Mouse (Mus musculus): ENCODE measurements around the gene Prkar2b. TPM values are rescaled to one million over a fixed set of nuclear protein-coding genes. Genes with fewer than 3 reads are reported as not detected.

The Prkar2b gene
- polyA plus RNA-seq, 1 experiment: 10.9 TPM

GRCm38 (mm10) chr12:32007646-32008045 lies 53.5 kb downstream of the Prkar2b start:
- TF ChIP-seq POLR2A (IDR thresholded peaks at IDR 0.05; ENCODE audit: control insufficient read depth, extremely low read depth, insufficient read depth, low read length, poor library complexity): no peak
- no peak for TF ChIP-seq CTCF (IDR thresholded peaks at IDR 0.05; ENCODE audit: borderline replicate concordance, control insufficient read depth, extremely low read depth, insufficient read depth, low read length, poor library complexity)
- DNase-seq: no peak
- no peak overlapping the region for H3K27ac ChIP-seq (ENCODE audit: control insufficient read depth, insufficient read depth, low read length)
- 91% methylated on average over 4 of the region's 4 CpGs for WGBS
- H3K36me3 ChIP-seq (ENCODE audit: control insufficient read depth, insufficient read depth, low read length): no peaks in the 10 kb centered on the region
- no peaks in the 10 kb centered on the region for H3K27me3 ChIP-seq (ENCODE audit: control insufficient read depth, insufficient read depth, low read length)
- peaks cover 27% of the 10 kb centered on the region for H3K4me1 ChIP-seq (replicated peaks; ENCODE audit: control insufficient read depth, insufficient read depth, low read length)
- no peak overlapping the region for H3K4me3 ChIP-seq (ENCODE audit: control insufficient read depth, insufficient read depth, low read length)

- no peaks in the 10 kb centered on the region for H3K27me3 ChIP-seq (ENCODE audit: control insufficient read depth, insufficient read depth, low read length)
- TF ChIP-seq POLR2A (IDR thresholded peaks at IDR 0.05; ENCODE audit: control insufficient read depth, extremely low read depth, insufficient read depth, low read length, poor library complexity): no peak
- no peak for TF ChIP-seq CTCF (IDR thresholded peaks at IDR 0.05; ENCODE audit: borderline replicate concordance, control insufficient read depth, extremely low read depth, insufficient read depth, low read length, poor library complexity)
- WGBS: 44% methylated on average over 8 of the region's 8 CpGs
- DNase-seq: no peak
- 0 out of 2 replicates have a peak overlapping the region, but pooled peaks have one; percentile 0 for H3K27ac ChIP-seq (ENCODE audit: control insufficient read depth, insufficient read depth, low read length)
- H3K4me1 ChIP-seq (replicated peaks; ENCODE audit: control insufficient read depth, insufficient read depth, low read length): peaks cover 28% of the 10 kb centered on the region
- no peaks in the 10 kb centered on the region for H3K36me3 ChIP-seq (ENCODE audit: control insufficient read depth, insufficient read depth, low read length)
- no peak overlapping the region for H3K4me3 ChIP-seq (ENCODE audit: control insufficient read depth, insufficient read depth, low read length)
Measured at GRCm38 (mm10) chr12:32007040-32007439, 54.1 kb downstream of the Prkar2b start.

DNA sequence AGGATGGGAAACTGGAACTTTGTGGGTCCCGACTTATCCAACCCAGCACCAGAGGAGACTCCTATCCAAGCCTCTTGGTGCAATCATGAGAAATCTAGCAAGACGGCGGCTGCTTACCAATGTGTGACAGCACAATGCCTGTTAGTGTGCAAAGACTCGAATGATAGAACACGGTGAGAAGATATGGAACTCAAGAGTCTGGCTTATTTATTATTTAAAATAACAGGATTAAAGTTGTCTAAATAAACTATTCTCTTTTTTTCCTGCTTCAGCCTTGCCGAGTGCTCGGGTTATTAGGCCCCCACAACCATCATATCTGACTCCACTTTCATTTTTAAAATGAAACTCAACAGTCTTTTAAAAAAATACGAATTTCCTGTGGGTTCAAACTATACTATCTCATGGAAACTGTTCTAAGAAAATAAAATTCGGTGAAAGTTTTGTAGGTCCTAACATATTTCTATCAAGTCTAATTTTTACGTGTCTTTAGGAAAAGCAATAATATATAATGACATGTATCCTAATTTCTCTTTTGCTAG lies 54.6 kb downstream of the Prkar2b start:
- 22% methylated on average over 10 of the region's 10 CpGs for WGBS
- TF ChIP-seq POLR2A (IDR thresholded peaks at IDR 0.05; ENCODE audit: control insufficient read depth, extremely low read depth, insufficient read depth, low read length, poor library complexity): no peak
- no peak for TF ChIP-seq CTCF (IDR thresholded peaks at IDR 0.05; ENCODE audit: borderline replicate concordance, control insufficient read depth, extremely low read depth, insufficient read depth, low read length, poor library complexity)
- DNase-seq: no peak
- H3K27ac ChIP-seq (ENCODE audit: control insufficient read depth, insufficient read depth, low read length): no peak overlapping the region
- H3K4me1 ChIP-seq (replicated peaks; ENCODE audit: control insufficient read depth, insufficient read depth, low read length): peaks cover 32% of the 10 kb centered on the region
- H3K36me3 ChIP-seq (ENCODE audit: control insufficient read depth, insufficient read depth, low read length): no peaks in the 10 kb centered on the region
- no peaks in the 10 kb centered on the region for H3K27me3 ChIP-seq (ENCODE audit: control insufficient read depth, insufficient read depth, low read length)
- no peak overlapping the region for H3K4me3 ChIP-seq (ENCODE audit: control insufficient read depth, insufficient read depth, low read length)

GRCm38 (mm10) chr12:32000464-32000863 lies 60.6 kb downstream of the Prkar2b start:
- Histone ChIP-seq H3K4me3 (ENCODE audit: control insufficient read depth, insufficient read depth, low read length) (no peak overlapping the region), H3K27me3 (ENCODE audit: control insufficient read depth, insufficient read depth, low read length) (no peaks in the 10 kb centered on the region), H3K36me3 (ENCODE audit: control insufficient read depth, insufficient read depth, low read length) (no peaks in the 10 kb centered on the region), H3K27ac (ENCODE audit: control insufficient read depth, insufficient read depth, low read length) (no peak overlapping the region), H3K4me1 (replicated peaks; ENCODE audit: control insufficient read depth, insufficient read depth, low read length) (peaks cover 12% of the 10 kb centered on the region)
- TF ChIP-seq POLR2A (IDR thresholded peaks at IDR 0.05; ENCODE audit: control insufficient read depth, extremely low read depth, insufficient read depth, low read length, poor library complexity): no peak
- no peak for TF ChIP-seq CTCF (IDR thresholded peaks at IDR 0.05; ENCODE audit: borderline replicate concordance, control insufficient read depth, extremely low read depth, insufficient read depth, low read length, poor library complexity)
- WGBS: 52% methylated on average over 7 of the region's 7 CpGs
- DNase-seq: no peak

DNA sequence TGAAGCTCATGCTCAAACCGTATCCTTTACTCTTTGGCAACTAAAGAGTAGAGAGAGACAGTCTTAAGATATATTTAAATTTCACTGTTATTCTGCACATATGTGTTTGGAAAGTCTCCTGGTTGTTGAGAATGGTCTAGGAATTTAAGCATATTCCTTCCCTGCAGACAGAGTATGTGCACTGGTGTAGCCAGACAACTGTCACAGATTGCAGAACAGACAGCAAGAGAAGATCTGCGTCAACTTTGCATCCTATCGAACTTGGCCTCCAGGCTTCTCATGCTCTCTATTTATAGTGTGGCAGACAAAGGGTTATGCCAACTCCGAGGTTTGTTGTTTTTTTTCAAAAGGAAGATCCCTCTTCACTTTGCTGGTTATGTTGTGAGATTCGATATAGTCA lies 62.4 kb downstream of the Prkar2b start:
- Histone ChIP-seq H3K4me3 (ENCODE audit: control insufficient read depth, insufficient read depth, low read length) (no peak overlapping the region), H3K36me3 (ENCODE audit: control insufficient read depth, insufficient read depth, low read length) (no peaks in the 10 kb centered on the region), H3K4me1 (replicated peaks; ENCODE audit: control insufficient read depth, insufficient read depth, low read length) (peaks cover 12% of the 10 kb centered on the region), H3K27ac (ENCODE audit: control insufficient read depth, insufficient read depth, low read length) (no peak overlapping the region), H3K27me3 (ENCODE audit: control insufficient read depth, insufficient read depth, low read length) (no peaks in the 10 kb centered on the region)
- WGBS: 82% methylated on average over 5 of the region's 5 CpGs
- DNase-seq: no peak
- TF ChIP-seq CTCF (IDR thresholded peaks at IDR 0.05; ENCODE audit: borderline replicate concordance, control insufficient read depth, extremely low read depth, insufficient read depth, low read length, poor library complexity) (no peak), POLR2A (IDR thresholded peaks at IDR 0.05; ENCODE audit: control insufficient read depth, extremely low read depth, insufficient read depth, low read length, poor library complexity) (no peak)

DNA sequence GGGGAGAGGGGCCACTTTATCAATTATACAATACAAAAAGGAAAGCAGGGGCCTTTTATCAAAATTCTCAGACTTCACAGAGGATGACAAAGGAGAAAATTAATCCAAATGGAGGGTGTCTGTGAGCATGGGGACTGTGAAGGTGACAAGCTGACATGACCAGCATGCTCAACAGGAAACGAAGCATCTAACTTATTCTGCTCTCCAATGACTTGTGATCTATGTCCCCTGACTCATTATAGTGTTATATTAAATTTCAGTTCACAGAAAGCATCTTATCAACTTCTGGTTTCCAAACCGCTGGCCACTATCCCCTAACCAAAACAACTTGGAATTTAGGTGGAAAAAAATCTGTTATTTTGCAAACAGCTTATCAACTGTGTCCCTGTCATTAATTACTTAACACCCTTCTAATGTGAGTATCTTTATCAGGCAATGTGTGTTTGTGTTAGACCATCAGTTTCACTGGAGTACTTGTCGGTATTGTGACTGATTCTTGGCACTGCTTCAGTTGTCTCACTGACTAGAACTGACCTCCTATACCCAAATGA lies 63.7 kb downstream of the Prkar2b start:
- H3K27ac ChIP-seq (ENCODE audit: control insufficient read depth, insufficient read depth, low read length): no peak overlapping the region
- TF ChIP-seq CTCF (IDR thresholded peaks at IDR 0.05; ENCODE audit: borderline replicate concordance, control insufficient read depth, extremely low read depth, insufficient read depth, low read length, poor library complexity) (no peak), POLR2A (IDR thresholded peaks at IDR 0.05; ENCODE audit: control insufficient read depth, extremely low read depth, insufficient read depth, low read length, poor library complexity) (no peak)
- no peak overlapping the region for H3K4me3 ChIP-seq (ENCODE audit: control insufficient read depth, insufficient read depth, low read length)
- H3K36me3 ChIP-seq (ENCODE audit: control insufficient read depth, insufficient read depth, low read length): no peaks in the 10 kb centered on the region
- peaks cover 12% of the 10 kb centered on the region for H3K4me1 ChIP-seq (replicated peaks; ENCODE audit: control insufficient read depth, insufficient read depth, low read length)
- WGBS: 87% methylated on average over 3 of the region's 3 CpGs
- DNase-seq: no peak
- no peaks in the 10 kb centered on the region for H3K27me3 ChIP-seq (ENCODE audit: control insufficient read depth, insufficient read depth, low read length)
